Mouse (Mus musculus) G1E (cell line): Measurements from ENCODE around the gene Serpina9. TPM values are rescaled to one million over a fixed set of nuclear protein-coding genes. Genes with fewer than 3 reads are reported as not detected.

Experiments
- ATAC-seq: 2 replicates; pipeline ENCODE4 v1.8.0; 2016; ENCODE audit warnings: mild to moderate bottlenecking; ENCODE audit not compliant: insufficient number of reproducible peaks, poor library complexity, low FRiP score, severe bottlenecking; ENCODE audit errors: extremely low read depth
- DNase-seq: peaks from one replicate; pipeline ENCODE4 v3.0.0; 2012; ENCODE audit warnings: low spot score
- H3K27me3 ChIP-seq: 2 replicates; pipeline ENCODE4 v1.6.1; 2012; ENCODE audit warnings: mild to moderate bottlenecking, low read length, inconsistent platforms; ENCODE audit not compliant: insufficient read depth
- H3K36me3 ChIP-seq: replicated peaks from 2 replicates; pipeline ENCODE3; 2012; ENCODE audit warnings: mild to moderate bottlenecking, inconsistent platforms
- H3K4me1 ChIP-seq: 2 replicates; pipeline ENCODE4 v1.6.1; 2012; ENCODE audit warnings: low read depth, low read length, inconsistent platforms, mixed read lengths; ENCODE audit not compliant: insufficient read depth
- H3K4me3 ChIP-seq: 2 replicates; pipeline ENCODE4 v1.5.1; 2012; ENCODE audit warnings: low read depth, mild to moderate bottlenecking, inconsistent platforms, low read length, moderate library complexity, mixed read lengths
- H3K9me3 ChIP-seq: replicated peaks from 2 replicates; pipeline ENCODE4 v1.6.1; 2012; ENCODE audit warnings: inconsistent platforms
- CTCF ChIP-seq: IDR thresholded peaks from 2 replicates; pipeline ENCODE4 v1.5.1; 2012; ENCODE audit warnings: low read depth, low read length, inconsistent platforms, mixed read lengths
- GATA1 ChIP-seq: IDR thresholded peaks from 2 replicates; pipeline ENCODE4 v1.6.1; 2012; ENCODE audit warnings: borderline replicate concordance, low read length, inconsistent platforms, mixed read lengths
- GATA2 ChIP-seq: IDR thresholded peaks from 2 replicates; pipeline ENCODE4 v1.6.1; 2012; ENCODE audit warnings: low read depth, low read length, inconsistent platforms, borderline replicate concordance
- POLR2AphosphoS5 ChIP-seq: IDR thresholded peaks from 2 replicates; pipeline ENCODE4 v1.6.1; 2012; ENCODE audit warnings: low read depth, low read length, inconsistent platforms; ENCODE audit not compliant: insufficient replicate concordance
- TAL1 ChIP-seq: conservative IDR thresholded peaks from 2 replicates; pipeline ENCODE4 v1.6.1; 2012; ENCODE audit warnings: low read depth, low read length, inconsistent platforms, mixed read lengths
- polyA plus RNA-seq: library from polyadenylated mRNA; stranded (reverse); fragments of >175 nt; gene quantifications from 2 replicates; pipeline ENCODE4 v1.2.3, GENCODE M21; 2012
- total RNA-seq, 2 experiments: library from RNA; stranded (forward) in 1 of 2; stranded (reverse) in 1 of 2; fragments of 200-1000 nt in 1 of 2; fragments of >200 nt in 1 of 2; fragmentation: Nextera tagmentation in 1 of 2; gene quantifications; 2 replicates each; pipeline ENCODE4 v1.2.3; 2014 to 2017

Serpina9 gene
- total RNA-seq (2014; fragmentation: Nextera tagmentation) (not detected in 2 replicates), total RNA-seq (2017) (0.38 TPM in 1 of 2 replicates, not detected in the other), polyA plus RNA-seq (not detected in 2 replicates)

- Histone ChIP-seq H3K4me1 (no peaks in the 10 kb centered on the region), H3K36me3 (no peaks in the 10 kb centered on the region), H3K27me3 (no peaks in the 10 kb centered on the region), H3K9me3 (peaks cover 71% of the 10 kb centered on the region), H3K4me3 (no peak within 1 kb of the TSS)
- ATAC-seq: no peak
- TF ChIP-seq GATA2 (no peak), GATA1 (no peak), POLR2AphosphoS5 (no peak), CTCF (no peak), TAL1 (no peak)
- no peak for DNase-seq
Measured at GRCm38 (mm10) chr12:104013620-104014019, at the start of gene Serpina9. Serpina9 (minus strand) TSS chr12:104013755.

DNA sequence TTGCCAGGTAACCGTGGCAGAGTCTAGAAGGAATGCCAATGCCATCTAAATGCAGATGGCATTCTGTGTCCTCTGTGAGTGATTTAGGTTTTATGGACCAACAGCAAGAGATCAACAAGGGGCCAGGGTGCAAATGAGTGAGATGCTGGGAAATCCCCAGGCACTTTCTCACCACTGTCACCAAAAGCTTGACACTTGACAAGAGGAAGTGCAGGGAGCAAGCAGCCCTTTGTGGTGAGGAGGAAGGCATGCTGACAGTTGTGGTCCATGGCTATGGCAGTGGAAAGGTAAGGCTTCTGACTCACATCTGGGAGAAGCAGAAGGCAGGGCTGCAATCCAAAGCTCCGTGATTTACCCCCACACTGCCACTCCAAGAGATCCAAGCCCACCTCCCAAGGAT lies 48.3 kb upstream of the Serpina9 start:
- no peak overlapping the region for H3K4me3 ChIP-seq
- H3K27me3 ChIP-seq: no peaks in the 10 kb centered on the region
- no peaks in the 10 kb centered on the region for H3K4me1 ChIP-seq
- TF ChIP-seq GATA1: no peak
- TF ChIP-seq TAL1: no peak
- TF ChIP-seq POLR2AphosphoS5: no peak
- ATAC-seq (no peak), DNase-seq (no peak)
- H3K36me3 ChIP-seq: no peaks in the 10 kb centered on the region
- peaks cover 93% of the 10 kb centered on the region for H3K9me3 ChIP-seq

DNA sequence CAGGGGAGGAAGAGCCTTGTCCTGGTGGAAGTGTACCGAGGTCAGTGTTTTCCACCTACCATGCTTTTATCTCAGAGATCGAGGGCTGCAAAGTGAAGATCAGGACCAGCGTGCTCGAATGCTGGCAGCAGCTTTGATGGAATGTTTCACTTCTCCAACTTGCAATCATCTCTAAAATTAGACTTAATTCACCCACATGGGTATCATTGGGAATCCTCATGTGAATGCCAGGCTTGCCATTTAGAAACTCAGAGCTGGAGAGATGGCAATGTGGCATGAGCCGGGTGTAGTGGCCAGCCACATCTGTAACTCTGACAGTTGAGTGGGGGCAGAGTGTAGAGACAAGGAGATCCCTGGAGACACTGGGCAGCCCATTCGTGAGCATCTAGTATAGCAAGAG lies 46.6 kb upstream of the Serpina9 start:
- no peaks in the 10 kb centered on the region for H3K27me3 ChIP-seq
- ATAC-seq (no peak), DNase-seq (no peak)
- peaks cover 92% of the 10 kb centered on the region for H3K9me3 ChIP-seq
- H3K36me3 ChIP-seq: no peaks in the 10 kb centered on the region
- TF ChIP-seq GATA1 (no peak), POLR2AphosphoS5 (no peak), CTCF (no peak), GATA2 (no peak), TAL1 (no peak)
- H3K4me3 ChIP-seq: no peak overlapping the region
- H3K4me1 ChIP-seq: no peaks in the 10 kb centered on the region

GRCm38 (mm10) chr12:104057531-104057930 lies 44.0 kb upstream of the Serpina9 start:
- Histone ChIP-seq H3K27me3 (no peaks in the 10 kb centered on the region), H3K4me3 (no peak overlapping the region; the same call in 1 of the 2 replicates), H3K36me3 (no peaks in the 10 kb centered on the region), H3K4me1 (no peaks in the 10 kb centered on the region), H3K9me3 (peaks cover 82% of the 10 kb centered on the region)
- DNase-seq (no peak), ATAC-seq (no peak)
- no peak for TF ChIP-seq GATA1
- no peak for TF ChIP-seq TAL1

DNA sequence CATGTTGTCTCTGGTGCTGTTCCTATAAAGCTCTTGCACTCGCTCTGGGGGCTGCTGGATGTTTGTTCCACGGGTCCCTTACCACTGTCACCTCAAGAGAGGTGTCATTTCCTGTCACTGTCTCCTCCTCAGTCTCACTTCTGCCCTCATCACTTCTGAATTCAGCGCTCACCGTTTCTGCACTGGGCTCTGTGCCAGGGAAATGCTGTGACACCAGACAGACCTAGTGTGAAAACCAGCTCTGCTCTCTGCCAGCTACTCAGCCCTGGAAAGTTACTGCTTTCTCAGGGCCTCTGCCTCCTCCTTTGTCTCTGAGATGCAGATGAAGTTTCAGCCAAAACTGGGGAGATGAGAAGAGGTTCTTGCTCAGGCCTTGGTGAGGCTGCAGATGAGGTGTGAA lies 43.5 kb upstream of the Serpina9 start:
- Histone ChIP-seq H3K27me3 (no peaks in the 10 kb centered on the region), H3K4me1 (no peaks in the 10 kb centered on the region), H3K36me3 (no peaks in the 10 kb centered on the region), H3K4me3 (no peak overlapping the region), H3K9me3 (peaks cover 83% of the 10 kb centered on the region)
- ATAC-seq (no peak), DNase-seq (no peak)
- TF ChIP-seq TAL1 (no peak), CTCF (no peak), GATA1 (no peak), POLR2AphosphoS5 (no peak), GATA2 (no peak)

- no peaks in the 10 kb centered on the region for H3K36me3 ChIP-seq
- no peaks in the 10 kb centered on the region for H3K27me3 ChIP-seq
- H3K4me3 ChIP-seq: peak overlapping the region; percentile 39
- H3K9me3 ChIP-seq: peaks cover 81% of the 10 kb centered on the region
- no peaks in the 10 kb centered on the region for H3K4me1 ChIP-seq
- DNase-seq (no peak), ATAC-seq (no peak)
- TF ChIP-seq POLR2AphosphoS5 (no peak), CTCF (no peak), TAL1 (no peak), GATA1 (no peak), GATA2 (no peak)
Measured at GRCm38 (mm10) chr12:104055755-104056154, 42.2 kb upstream of the Serpina9 start.

GRCm38 (mm10) chr12:104053995-104054394 lies 40.4 kb upstream of the Serpina9 start:
- Histone ChIP-seq H3K27me3 (no peaks in the 10 kb centered on the region), H3K36me3 (no peaks in the 10 kb centered on the region), H3K9me3 (peaks cover 75% of the 10 kb centered on the region), H3K4me3 (no peak overlapping the region), H3K4me1 (no peaks in the 10 kb centered on the region)
- TF ChIP-seq POLR2AphosphoS5 (no peak), GATA1 (no peak), TAL1 (no peak), GATA2 (no peak), CTCF (no peak)
- DNase-seq: no peak
- ATAC-seq: no peak
